Mouse (Mus musculus) liver, embryonic 12.5 days (tissue): ENCODE measurements at regions not wholly inside any gene's neighbourhood (a gene's known extent, or its start where the extent isn't known, plus 50 kb on each side); places are given as distances from the start of the nearest gene placed in this dataset.

Source experiments
- ATAC-seq: fragments of 200-750 bp; cut with Nextera tagmentation; 2 replicates; pipeline ENCODE4 v1.8.0; 2017; ENCODE audit warnings: moderate number of reproducible peaks, mild to moderate bottlenecking, moderate library complexity
- H3K27ac ChIP-seq: fragments of 300-500 bp; sonication (generic); 2 replicates; pipeline ENCODE4 v1.5.1; 2016; ENCODE audit warnings: mild to moderate bottlenecking
- H3K27me3 ChIP-seq: fragments of 300-500 bp; sonication (generic); replicated peaks from 2 replicates; pipeline ENCODE4 v1.6.1; 2016; ENCODE audit warnings: mild to moderate bottlenecking, moderate library complexity
- H3K36me3 ChIP-seq: fragments of 300-500 bp; sonication (generic); 2 replicates; pipeline ENCODE4 v1.6.1; 2016; ENCODE audit warnings: mild to moderate bottlenecking, moderate library complexity
- H3K4me1 ChIP-seq: fragments of 300-500 bp; sonication (generic); 2 replicates; pipeline ENCODE4 v1.6.1; 2016
- H3K4me2 ChIP-seq: fragments of 300-500 bp; sonication (generic); 2 replicates; pipeline ENCODE4 v1.6.1; 2016; ENCODE audit warnings: mild to moderate bottlenecking, moderate library complexity
- H3K4me3 ChIP-seq: fragments of 300-500 bp; sonication (generic); 2 replicates; pipeline ENCODE4 v1.5.1; 2016; ENCODE audit warnings: mild to moderate bottlenecking, moderate library complexity
- H3K9ac ChIP-seq: fragments of 300-500 bp; sonication (generic); 2 replicates; pipeline ENCODE4 v1.6.1; 2016; ENCODE audit warnings: mild to moderate bottlenecking, moderate library complexity
- H3K9me3 ChIP-seq: fragments of 300-500 bp; sonication (generic); replicated peaks from 2 replicates; pipeline ENCODE4 v1.6.1; 2016; ENCODE audit warnings: mild to moderate bottlenecking, moderate library complexity
- WGBS: fragments of 180-500 bp; shearing (Covaris S2); methylation state at CpG from one replicate; pipeline ENCODE4 v1.1.7; 2016; ENCODE audit not compliant: insufficient replicate concordance; 5-methylcytosine and 5-hydroxymethylcytosine counted together

- no peaks in the 10 kb centered on the region for H3K9me3 ChIP-seq
- H3K27me3 ChIP-seq, result no peaks in the 10 kb centered on the region
- H3K36me3 ChIP-seq, result no peaks in the 10 kb centered on the region
- 71% methylated on average over 1 of the region's 1 CpGs for WGBS
- no peak overlapping the region for H3K27ac ChIP-seq
- H3K4me2 ChIP-seq, result no peak overlapping the region
- no peak overlapping the region for H3K9ac ChIP-seq
- ATAC-seq, result no peak
- no peak overlapping the region for H3K4me3 ChIP-seq
- no peaks in the 10 kb centered on the region for H3K4me1 ChIP-seq
These were observed 354.8 kb upstream of the Prickle1 start for GRCm38 (mm10) chr15:93950441-93950840.

GRCm38 (mm10) chr15:93948902-93949301, 353.2 kb upstream of the Prickle1 start:
- no peaks in the 10 kb centered on the region for H3K27me3 ChIP-seq
- no peaks in the 10 kb centered on the region for H3K9me3 ChIP-seq
- H3K4me2 ChIP-seq, result no peak overlapping the region
- no peak overlapping the region for H3K9ac ChIP-seq
- no peak for ATAC-seq
- H3K4me3 ChIP-seq, result no peak overlapping the region
- no peak overlapping the region for H3K27ac ChIP-seq
- no peaks in the 10 kb centered on the region for H3K36me3 ChIP-seq
- WGBS, result 51% methylated on average over 4 of the region's 4 CpGs
- no peaks in the 10 kb centered on the region for H3K4me1 ChIP-seq

- H3K27me3 ChIP-seq, result no peaks in the 10 kb centered on the region
- ATAC-seq, result no peak
- H3K9ac ChIP-seq, result no peak overlapping the region
- 74% methylated on average over 12 of the region's 12 CpGs for WGBS
- H3K4me2 ChIP-seq, result no peak overlapping the region
- H3K4me3 ChIP-seq, result no peak overlapping the region
- H3K36me3 ChIP-seq, result no peaks in the 10 kb centered on the region
- no peaks in the 10 kb centered on the region for H3K4me1 ChIP-seq
- H3K9me3 ChIP-seq, result no peaks in the 10 kb centered on the region
- H3K27ac ChIP-seq, result no peak overlapping the region
These were observed 347.9 kb upstream of the Prickle1 start for GRCm38 (mm10) chr15:93943545-93943944.

DNA sequence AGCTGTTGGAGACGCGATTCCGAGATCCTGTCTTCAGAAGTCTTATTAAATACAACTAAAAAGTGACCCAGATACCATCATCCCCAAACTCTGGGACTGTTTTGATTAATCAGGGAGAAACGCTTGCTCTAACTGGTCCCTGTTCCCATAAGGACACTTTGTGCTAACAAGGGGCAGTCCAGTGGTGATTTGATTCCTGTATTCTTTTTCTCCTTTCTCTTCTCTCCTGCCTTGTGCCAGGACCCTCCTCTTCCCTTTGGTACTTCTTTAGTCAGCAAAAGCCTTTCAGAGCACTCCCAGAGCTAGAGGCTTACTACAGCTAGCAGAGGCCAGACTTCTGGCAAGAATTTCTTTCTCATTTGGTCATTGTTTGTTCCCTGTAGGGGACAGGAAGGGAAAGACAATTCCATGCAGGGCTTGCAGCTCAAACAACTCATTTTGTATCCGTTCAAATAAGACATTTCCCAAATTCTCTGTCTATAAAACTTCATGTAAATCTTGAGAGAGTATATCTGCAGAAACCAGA, 337.3 kb upstream of the Prickle1 start:
- Histone ChIP-seq H3K9ac (no peak overlapping the region), H3K9me3 (no peaks in the 10 kb centered on the region), H3K36me3 (no peaks in the 10 kb centered on the region), H3K4me2 (no peak overlapping the region), H3K27me3 (no peaks in the 10 kb centered on the region), H3K4me1 (no peaks in the 10 kb centered on the region), H3K4me3 (no peak overlapping the region), H3K27ac (no peak overlapping the region)
- ATAC-seq, result no peak
- 61% methylated on average over 5 of the region's 5 CpGs for WGBS

DNA sequence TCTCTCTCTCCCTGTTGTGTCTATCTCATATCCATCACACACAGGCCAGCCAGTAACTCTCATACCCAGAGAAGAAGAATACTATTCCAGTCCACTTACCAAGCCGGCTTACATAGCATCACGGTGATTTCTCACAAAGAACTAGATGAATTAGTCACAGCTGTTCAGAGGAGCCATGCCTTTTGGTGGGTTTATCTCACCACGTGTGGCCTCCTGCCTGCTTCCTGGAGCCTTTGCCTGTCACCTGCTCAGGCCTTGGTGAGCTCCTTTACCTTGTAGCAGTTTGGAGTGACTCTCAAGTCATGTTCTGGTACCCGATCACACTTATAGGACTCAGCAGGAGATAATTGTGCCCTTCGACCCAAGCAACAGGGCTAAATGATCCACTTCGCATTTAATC, 331.2 kb upstream of the Prickle1 start:
- no peaks in the 10 kb centered on the region for H3K9me3 ChIP-seq
- H3K27ac ChIP-seq, result no peak overlapping the region
- H3K4me3 ChIP-seq, result no peak overlapping the region
- H3K4me2 ChIP-seq, result no peak overlapping the region
- no peak for ATAC-seq
- H3K27me3 ChIP-seq, result no peaks in the 10 kb centered on the region
- H3K9ac ChIP-seq, result no peak overlapping the region
- H3K36me3 ChIP-seq, result no peaks in the 10 kb centered on the region
- H3K4me1 ChIP-seq, result peaks cover 2% of the 10 kb centered on the region; the same call in 1 of the 2 replicates
- WGBS, result 50% methylated on average over 6 of the region's 6 CpGs

DNA sequence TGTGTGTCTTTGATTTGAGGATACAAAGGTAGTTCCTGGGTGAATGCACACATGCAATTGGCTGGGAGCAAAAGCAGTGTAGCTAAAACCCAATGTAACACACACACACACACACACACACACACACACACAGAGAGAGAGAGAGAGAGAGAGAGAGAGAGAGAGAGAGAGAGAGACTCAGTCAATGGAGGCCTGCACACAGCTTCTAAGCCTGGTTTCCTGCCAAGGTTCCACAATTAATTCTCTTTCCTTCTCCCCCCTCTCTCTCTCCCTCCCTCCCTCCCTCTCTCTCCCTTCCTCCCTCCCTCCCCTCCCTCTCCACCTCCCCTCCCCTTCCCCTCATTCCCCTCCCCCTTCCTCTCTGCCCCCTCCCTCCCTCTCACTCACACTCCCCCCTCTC, 330.6 kb upstream of the Prickle1 start:
- H3K9me3 ChIP-seq, result no peaks in the 10 kb centered on the region
- no peak for ATAC-seq
- no peak overlapping the region for H3K4me3 ChIP-seq
- peaks cover 3% of the 10 kb centered on the region; the same call in 1 of the 2 replicates for H3K4me1 ChIP-seq
- no peak overlapping the region for H3K9ac ChIP-seq
- H3K27ac ChIP-seq, result no peak overlapping the region
- H3K36me3 ChIP-seq, result no peaks in the 10 kb centered on the region
- no peak overlapping the region for H3K4me2 ChIP-seq
- no peaks in the 10 kb centered on the region for H3K27me3 ChIP-seq

GRCm38 (mm10) chr15:93921457-93922234, 326.0 kb upstream of the Prickle1 start:
- Histone ChIP-seq H3K9ac (no peak overlapping the region), H3K27ac (no peak overlapping the region), H3K27me3 (no peaks in the 10 kb centered on the region), H3K4me1 (peaks cover 3% of the 10 kb centered on the region; the same call in 1 of the 2 replicates), H3K4me3 (no peak overlapping the region), H3K4me2 (no peak overlapping the region), H3K9me3 (no peaks in the 10 kb centered on the region), H3K36me3 (no peaks in the 10 kb centered on the region)
- WGBS, result 55% methylated on average over 6 of the region's 6 CpGs
- no peak for ATAC-seq

DNA sequence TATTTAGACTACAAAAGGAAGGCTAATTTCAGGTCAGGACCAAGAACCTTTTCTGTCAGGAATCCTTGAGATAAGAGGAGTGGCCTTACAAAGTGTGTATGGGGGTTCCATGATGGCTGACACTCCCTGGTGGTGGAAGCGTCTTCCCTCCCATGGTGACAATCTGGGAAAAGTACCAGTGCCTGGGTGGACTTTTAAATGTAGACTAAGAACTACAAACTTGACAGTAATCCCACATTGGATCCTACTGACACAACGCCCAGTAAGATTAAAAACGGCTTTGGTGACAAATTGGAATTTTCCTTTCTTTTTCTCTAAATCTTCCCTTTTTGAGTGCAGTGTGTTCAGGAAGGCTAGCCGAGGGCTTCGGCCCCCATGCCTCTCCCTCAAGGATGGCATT, 325.3 kb upstream of the Prickle1 start:
- Histone ChIP-seq H3K36me3 (no peaks in the 10 kb centered on the region), H3K9ac (no peak overlapping the region), H3K4me2 (no peak overlapping the region), H3K27ac (no peak overlapping the region), H3K4me1 (peaks cover 3% of the 10 kb centered on the region; the same call in 1 of the 2 replicates), H3K4me3 (no peak overlapping the region), H3K27me3 (no peaks in the 10 kb centered on the region), H3K9me3 (no peaks in the 10 kb centered on the region)
- WGBS, result 77% methylated on average over 5 of the region's 5 CpGs
- no peak for ATAC-seq

GRCm38 (mm10) chr15:93919577-93919976, 323.9 kb upstream of the Prickle1 start:
- WGBS, result 74% methylated on average over 6 of the region's 6 CpGs
- H3K4me3 ChIP-seq, result no peak overlapping the region
- no peak overlapping the region for H3K27ac ChIP-seq
- no peaks in the 10 kb centered on the region for H3K36me3 ChIP-seq
- ATAC-seq, result no peak
- H3K9ac ChIP-seq, result no peak overlapping the region
- H3K9me3 ChIP-seq, result no peaks in the 10 kb centered on the region
- H3K4me2 ChIP-seq, result no peak overlapping the region
- peaks cover 3% of the 10 kb centered on the region; the same call in 1 of the 2 replicates for H3K4me1 ChIP-seq
- no peaks in the 10 kb centered on the region for H3K27me3 ChIP-seq

GRCm38 (mm10) chr15:93916856-93917255, 321.2 kb upstream of the Prickle1 start:
- no peak overlapping the region for H3K4me3 ChIP-seq
- no peak overlapping the region for H3K9ac ChIP-seq
- no peaks in the 10 kb centered on the region for H3K9me3 ChIP-seq
- no peak for ATAC-seq
- 43% methylated on average over 3 of the region's 3 CpGs for WGBS
- H3K4me1 ChIP-seq, result peaks cover 1% of the 10 kb centered on the region; the same call in 1 of the 2 replicates
- H3K4me2 ChIP-seq, result no peak overlapping the region
- no peaks in the 10 kb centered on the region for H3K36me3 ChIP-seq
- no peaks in the 10 kb centered on the region for H3K27me3 ChIP-seq
- no peak overlapping the region for H3K27ac ChIP-seq

DNA sequence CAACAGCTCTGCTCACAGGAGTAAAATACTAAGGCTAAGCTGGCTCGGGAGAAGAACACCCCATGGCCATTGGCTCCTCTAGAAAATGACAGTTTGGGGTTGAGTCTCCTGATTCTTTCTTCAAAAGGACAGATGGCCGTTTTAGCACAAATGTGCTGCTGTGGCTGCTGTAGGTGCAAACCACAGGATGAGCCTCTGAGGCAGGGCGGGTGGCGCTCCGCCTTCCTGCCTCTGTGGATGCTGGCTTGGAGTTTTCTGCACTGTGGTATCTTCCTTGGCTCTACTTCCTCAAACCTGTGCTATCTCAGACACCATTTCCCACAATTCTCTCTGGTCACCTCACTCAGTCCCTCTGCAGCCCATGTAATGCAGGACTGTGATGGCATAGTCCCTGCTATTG, 317.8 kb upstream of the Prickle1 start:
- Histone ChIP-seq H3K36me3 (no peaks in the 10 kb centered on the region), H3K27me3 (no peaks in the 10 kb centered on the region), H3K4me3 (no peak overlapping the region), H3K4me1 (no peaks in the 10 kb centered on the region), H3K4me2 (no peak overlapping the region), H3K9me3 (no peaks in the 10 kb centered on the region), H3K9ac (no peak overlapping the region), H3K27ac (no peak overlapping the region)
- no peak for ATAC-seq
- 35% methylated on average over 5 of the region's 5 CpGs for whole genome bisulfite sequencing

GRCm38 (mm10) chr15:93913041-93913440, 317.4 kb upstream of the Prickle1 start:
- no peak for ATAC-seq
- Histone ChIP-seq H3K9me3 (no peaks in the 10 kb centered on the region), H3K27me3 (no peaks in the 10 kb centered on the region), H3K4me3 (no peak overlapping the region), H3K9ac (no peak overlapping the region), H3K36me3 (no peaks in the 10 kb centered on the region), H3K4me2 (no peak overlapping the region), H3K4me1 (no peaks in the 10 kb centered on the region), H3K27ac (no peak overlapping the region)
- 26% methylated on average over 7 of the region's 7 CpGs for WGBS
